Mouse (Mus musculus) lung, postnatal 36 days (tissue): Measurements from ENCODE around the gene Cdk5rap3.

Source experiments
- DNase-seq: peaks from one replicate; pipeline ENCODE4 v3.0.0; 2022; ENCODE audit warnings: mixed read lengths

The Cdk5rap3 gene

GRCm38 (mm10) chr11:96916044-96916884, at the start of gene Cdk5rap3:
Gene Cdk5rap3, minus strand, starts transcription at chr11:96916496.
- peak; percentile 100 for DNase-seq

- DNase-seq: peak; percentile 97
These were observed 47.3 kb upstream of the Cdk5rap3 start for GRCm38 (mm10) chr11:96963580-96963979.

- no peak for DNase-seq
These were observed 40.9 kb upstream of the Cdk5rap3 start for GRCm38 (mm10) chr11:96957061-96957805.

- DNase-seq: no peak
These were observed 39.9 kb upstream of the Cdk5rap3 start for GRCm38 (mm10) chr11:96956009-96956724.

GRCm38 (mm10) chr11:96955094-96955493, 38.8 kb upstream of the Cdk5rap3 start:
- DNase-seq: no peak

- DNase-seq: no peak
These were observed 36.6 kb upstream of the Cdk5rap3 start for GRCm38 (mm10) chr11:96952896-96953295.

- no peak for DNase-seq
These were observed 36.1 kb upstream of the Cdk5rap3 start for GRCm38 (mm10) chr11:96952426-96952825.

- no peak for DNase-seq
These were observed 34.5 kb upstream of the Cdk5rap3 start for GRCm38 (mm10) chr11:96950767-96951166.

- DNase-seq: no peak
These were observed 31.6 kb upstream of the Cdk5rap3 start for GRCm38 (mm10) chr11:96947849-96948248.

- no peak for DNase-seq
These were observed 30.2 kb upstream of the Cdk5rap3 start for GRCm38 (mm10) chr11:96946498-96946897.

- no peak for DNase-seq
These were observed 28.7 kb upstream of the Cdk5rap3 start for GRCm38 (mm10) chr11:96944844-96945580.

- peak; percentile 98 for DNase-seq
These were observed 27.5 kb upstream of the Cdk5rap3 start, which contains the start of gene Pnpo for GRCm38 (mm10) chr11:96943746-96944304. Gene Pnpo, minus strand, starts transcription at chr11:96943986.

GRCm38 (mm10) chr11:96941989-96942590, 25.8 kb upstream of the Cdk5rap3 start:
- no peak for DNase-seq

GRCm38 (mm10) chr11:96940578-96941465, 24.5 kb upstream of the Cdk5rap3 start:
- DNase-seq: no peak

- no peak for DNase-seq
These were observed 22.1 kb upstream of the Cdk5rap3 start for GRCm38 (mm10) chr11:96938426-96938800.

- DNase-seq: peak; percentile 85
These were observed 21.5 kb upstream of the Cdk5rap3 start for GRCm38 (mm10) chr11:96937549-96938425.

- peak; percentile 68 for DNase-seq
These were observed 19.8 kb upstream of the Cdk5rap3 start for GRCm38 (mm10) chr11:96935872-96936650.

- DNase-seq: peak; percentile 95
These were observed 18.6 kb upstream of the Cdk5rap3 start for GRCm38 (mm10) chr11:96934921-96935356.
